Mouse (Mus musculus): ENCODE measurements at regions not wholly inside any gene's neighbourhood (a gene's known extent, or its start where the extent isn't known, plus 50 kb on each side); places are given as distances from the start of the nearest gene placed in this dataset.

GRCm38 (mm10) chr10:98648710-98649245 lies 265.4 kb upstream of the Atp2b1 start:
- DNase-seq (ENCODE audit: low read depth, low spot score): peak; percentile 26

- DNase-seq (ENCODE audit: low read depth, low spot score): no peak
Measured at GRCm38 (mm10) chr10:98650533-98650932, 263.7 kb upstream of the Atp2b1 start.

- DNase-seq (ENCODE audit: low read depth, low spot score): no peak
Measured at GRCm38 (mm10) chr10:98651127-98651526, 263.1 kb upstream of the Atp2b1 start.

- no peak for DNase-seq (ENCODE audit: low read depth, low spot score)
Measured at GRCm38 (mm10) chr10:98651599-98651998, 262.6 kb upstream of the Atp2b1 start.

DNA sequence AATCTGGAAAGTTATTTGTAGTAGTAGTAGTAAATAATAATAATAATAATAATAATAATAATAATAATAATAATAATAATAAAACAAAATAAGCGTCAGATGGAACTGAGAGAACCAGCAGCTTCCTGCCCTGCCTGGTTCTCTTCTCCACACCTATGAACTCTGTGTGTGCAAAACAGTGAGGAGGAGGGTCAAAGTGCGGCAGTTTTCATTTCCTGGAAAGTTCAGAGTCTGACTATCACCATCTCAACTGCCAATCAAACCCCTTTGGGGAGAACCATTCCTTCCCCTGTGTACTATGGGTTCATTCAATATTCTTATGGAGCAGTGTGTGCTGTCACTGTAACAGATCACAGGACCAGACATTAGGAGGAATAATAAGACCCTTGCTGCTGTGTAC lies 262.1 kb upstream of the Atp2b1 start:
- DNase-seq (ENCODE audit: low read depth, low spot score): no peak

DNA sequence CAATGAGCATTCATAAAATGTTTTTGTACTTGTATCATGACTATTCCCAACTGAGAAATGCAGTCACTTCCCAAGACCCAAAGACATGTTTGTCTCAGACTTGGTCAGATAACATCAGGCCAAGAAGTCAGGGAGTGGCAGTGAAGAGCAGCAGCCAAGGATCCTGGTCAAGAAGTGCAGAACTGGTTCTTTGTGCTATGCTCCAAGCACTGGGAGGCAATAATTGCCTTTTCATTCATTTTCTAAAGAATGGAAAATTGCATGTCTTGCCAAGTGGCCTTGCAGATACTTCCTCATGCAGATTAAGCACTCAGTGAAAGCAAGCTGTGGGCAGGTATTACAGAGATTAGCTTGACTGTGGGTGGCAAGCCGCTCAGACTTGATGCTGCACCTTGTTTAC lies 253.5 kb upstream of the Atp2b1 start:
- peak; percentile 7 for DNase-seq (ENCODE audit: low read depth, low spot score)

DNA sequence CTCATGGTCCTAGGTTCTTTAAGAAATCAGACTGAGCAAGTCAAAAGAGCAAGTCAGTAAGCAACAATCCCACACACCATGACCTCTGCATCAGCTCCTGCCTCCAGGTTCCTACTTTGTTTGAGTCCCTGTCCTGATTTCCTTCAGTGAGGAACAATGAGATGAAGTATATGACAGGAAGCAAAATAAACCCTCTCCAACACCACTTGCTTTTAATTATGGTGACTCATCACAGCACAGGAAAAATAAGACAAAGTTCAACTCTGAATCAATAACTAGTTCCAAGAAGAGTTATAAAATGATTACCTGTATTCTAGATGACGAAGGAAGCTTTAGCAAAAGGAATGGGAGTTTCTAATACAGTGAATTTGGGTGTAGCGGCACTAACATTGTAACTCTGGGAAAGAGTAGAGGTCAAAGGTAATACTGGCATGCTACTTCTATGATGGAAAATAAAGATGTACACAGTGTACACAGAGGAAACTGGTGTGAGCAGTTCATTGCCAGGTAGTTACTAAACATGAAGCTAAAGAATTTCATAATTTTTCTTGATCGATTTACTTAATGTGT lies 248.2 kb upstream of the Atp2b1 start:
- DNase-seq (ENCODE audit: low read depth, low spot score): no peak

- peak; percentile 92 for DNase-seq (ENCODE audit: low read depth, low spot score)
Measured at GRCm38 (mm10) chr10:98667728-98668127, 246.5 kb upstream of the Atp2b1 start.

DNA sequence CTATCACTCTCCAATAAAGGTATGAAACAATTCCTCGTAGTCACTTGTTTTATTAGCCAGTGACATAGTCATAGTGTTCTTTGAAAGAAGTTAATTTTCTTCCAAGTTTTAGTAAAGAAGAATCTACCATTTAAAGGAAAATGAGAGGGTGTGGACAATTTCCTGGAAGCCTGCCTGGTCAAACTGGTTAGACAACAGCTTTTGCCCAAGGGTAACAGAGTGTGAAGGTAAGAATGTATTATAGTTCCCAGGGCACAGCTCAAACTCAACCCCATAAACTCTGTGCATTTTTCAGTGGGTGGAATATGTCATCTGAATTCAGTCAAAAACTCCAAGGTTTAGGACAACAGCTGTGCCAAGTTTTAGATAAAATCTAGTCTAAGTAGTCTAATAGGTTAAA lies 240.1 kb upstream of the Atp2b1 start:
- DNase-seq (ENCODE audit: low read depth, low spot score): peak; percentile 67

DNA sequence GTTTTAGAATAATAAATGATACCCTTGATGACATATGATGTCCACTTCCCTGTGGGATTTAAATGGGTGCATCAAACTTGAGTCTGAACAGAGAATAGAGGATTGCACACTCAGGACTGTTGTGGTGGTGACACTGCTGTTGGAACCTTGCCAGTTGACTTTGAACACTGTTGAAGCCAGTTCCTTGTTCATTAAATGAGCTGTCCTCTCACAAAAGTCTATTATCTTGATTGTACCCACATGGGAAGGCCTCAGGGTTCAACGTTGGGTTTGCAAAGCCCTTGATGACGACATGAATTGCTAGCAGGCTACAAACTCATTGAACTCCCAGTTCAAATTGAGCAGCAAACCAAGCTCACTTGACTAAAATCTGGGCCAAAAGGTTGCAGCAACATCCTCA lies 237.3 kb upstream of the Atp2b1 start:
- no peak for DNase-seq (ENCODE audit: low read depth, low spot score)

- DNase-seq (ENCODE audit: low read depth, low spot score): no peak
Measured at GRCm38 (mm10) chr10:98678234-98678633, 236.0 kb upstream of the Atp2b1 start.

- DNase-seq (ENCODE audit: low read depth, low spot score): no peak
Measured at GRCm38 (mm10) chr10:98682436-98682835, 231.8 kb upstream of the Atp2b1 start.

DNA sequence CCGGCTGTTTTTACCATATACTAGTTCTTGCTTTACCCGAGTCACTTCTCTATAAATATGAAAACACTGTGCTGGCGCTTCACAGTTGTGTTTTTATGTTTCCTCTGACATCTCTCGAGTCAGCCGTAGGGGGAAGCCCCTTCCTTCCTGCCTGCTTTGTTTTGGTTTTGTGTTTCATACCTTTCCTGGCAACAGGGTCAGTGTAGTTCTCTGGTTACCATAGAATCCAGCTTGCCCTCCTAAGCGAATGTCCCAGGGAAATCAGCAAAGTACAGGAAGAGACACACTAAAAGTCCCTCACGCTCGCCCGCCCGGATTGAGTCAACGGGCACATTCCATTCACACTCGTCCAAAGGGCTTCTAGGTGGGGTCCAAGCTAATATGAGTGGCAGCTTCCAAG lies 230.0 kb upstream of the Atp2b1 start:
- peak; percentile 46 for DNase-seq (ENCODE audit: low read depth, low spot score)

DNA sequence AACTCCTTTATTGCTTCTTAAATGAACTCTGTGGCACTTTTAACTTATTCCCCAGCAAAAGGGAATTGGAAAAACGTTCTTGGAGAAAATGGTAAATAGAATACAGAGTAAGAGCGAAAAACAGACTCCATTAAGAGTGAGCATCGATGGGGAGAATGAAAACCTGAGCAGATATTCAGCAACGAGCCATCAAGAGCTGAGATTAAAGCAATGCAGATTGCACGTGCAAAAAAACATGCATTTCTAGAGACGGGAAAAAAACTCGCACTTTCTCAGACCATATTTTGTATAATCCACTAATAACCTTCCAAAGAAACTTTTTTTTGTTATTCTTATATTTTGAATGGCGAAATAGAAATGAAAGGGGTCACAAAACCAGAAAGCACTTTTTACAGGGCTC lies 229.5 kb upstream of the Atp2b1 start:
- DNase-seq (ENCODE audit: low read depth, low spot score): no peak

- DNase-seq (ENCODE audit: low read depth, low spot score): no peak
Measured at GRCm38 (mm10) chr10:98685739-98686138, 228.5 kb upstream of the Atp2b1 start.

DNA sequence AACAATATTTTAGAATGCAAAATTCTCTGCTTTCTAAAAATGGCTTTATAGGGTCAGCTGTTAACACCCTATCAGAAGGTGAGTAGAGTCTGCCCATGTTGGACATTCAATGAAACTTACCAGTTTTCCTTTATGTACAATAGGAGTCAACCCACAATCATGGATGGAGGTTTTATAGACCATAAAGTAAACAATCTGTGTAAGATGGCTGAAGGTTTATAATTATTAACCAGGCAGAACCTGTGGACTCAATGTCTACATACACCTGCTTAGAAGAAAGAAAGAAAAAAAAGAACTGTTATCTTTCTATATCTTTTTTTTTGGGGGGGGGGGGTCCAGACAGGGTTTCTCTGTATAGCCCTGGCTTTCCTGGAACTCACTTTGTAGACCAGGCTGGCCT lies 227.8 kb upstream of the Atp2b1 start:
- no peak for DNase-seq (ENCODE audit: low read depth, low spot score)

- DNase-seq (ENCODE audit: low read depth, low spot score): no peak
Measured at GRCm38 (mm10) chr10:98691816-98692215, 222.4 kb upstream of the Atp2b1 start.

GRCm38 (mm10) chr10:98694690-98695370 lies 219.4 kb upstream of the Atp2b1 start:
- DNase-seq (ENCODE audit: low read depth, low spot score): no peak

DNA sequence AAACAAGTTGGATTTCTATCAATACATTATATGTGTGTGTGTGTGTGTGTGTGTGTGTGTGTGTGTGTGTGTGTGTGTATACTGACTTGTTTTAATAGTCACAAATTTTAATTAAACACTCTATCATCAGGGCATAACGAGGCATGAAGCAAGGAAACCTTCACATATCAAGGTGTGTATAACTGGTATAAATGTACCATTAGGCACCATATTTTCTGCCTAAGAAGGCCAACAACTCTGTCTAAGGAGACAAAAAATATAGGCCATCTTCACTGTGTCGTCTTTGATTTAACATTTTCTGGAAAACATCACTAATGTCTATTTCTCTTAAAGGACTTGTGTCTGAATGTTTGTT lies 218.9 kb upstream of the Atp2b1 start:
- no peak for DNase-seq (ENCODE audit: low read depth, low spot score)

- DNase-seq (ENCODE audit: low read depth, low spot score): no peak
Measured at GRCm38 (mm10) chr10:98697866-98698265, 216.3 kb upstream of the Atp2b1 start.

- DNase-seq (ENCODE audit: low read depth, low spot score): no peak
Measured at GRCm38 (mm10) chr10:98699579-98699978, 214.6 kb upstream of the Atp2b1 start.

DNA sequence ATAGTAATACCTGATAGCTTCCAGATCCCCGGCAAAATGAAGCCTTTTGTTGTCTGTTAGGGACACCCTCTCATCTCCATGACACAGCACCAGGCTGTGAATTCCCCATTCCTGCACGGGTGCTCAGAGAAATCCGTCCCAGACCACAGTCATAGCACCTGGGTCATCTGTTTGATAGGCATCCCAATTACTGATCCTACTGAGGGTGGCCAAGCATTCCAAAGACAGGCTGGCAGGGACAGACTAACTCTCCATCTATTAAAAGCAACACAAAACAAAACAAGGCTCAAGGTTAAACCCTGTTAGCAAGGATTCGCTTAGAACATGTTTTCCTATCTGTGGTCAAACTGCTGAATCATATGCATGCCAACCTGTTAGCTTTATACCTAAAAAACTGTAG lies 213.8 kb upstream of the Atp2b1 start:
- peak; percentile 19 for DNase-seq (ENCODE audit: low read depth, low spot score)

DNA sequence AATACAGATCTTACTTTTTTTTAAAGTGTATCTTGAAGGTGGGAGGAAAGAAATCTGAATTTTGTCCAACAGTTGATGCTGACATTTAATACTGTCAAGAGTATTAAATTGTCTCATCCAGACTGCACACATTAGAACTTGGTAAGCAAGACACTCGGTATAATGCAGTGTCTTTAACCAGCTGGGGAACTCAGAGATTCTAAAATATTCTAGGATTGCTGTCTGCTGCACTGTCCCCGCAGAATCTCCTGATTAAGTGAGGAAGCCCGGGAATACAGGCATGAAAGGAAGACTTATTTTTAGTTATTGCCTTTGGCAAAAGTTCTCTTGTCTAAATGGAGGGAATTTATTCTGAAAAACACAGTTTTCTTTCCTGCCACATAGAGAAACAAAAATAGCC lies 212.9 kb upstream of the Atp2b1 start:
- no peak for DNase-seq (ENCODE audit: low read depth, low spot score)
